Mouse (Mus musculus) gastrocnemius, adult 8-10 months (tissue): Measurements from ENCODE around the gene Vamp3. TPM values are rescaled to one million over a fixed set of nuclear protein-coding genes. Genes with fewer than 3 reads are reported as not detected.

Source experiments
- DNase-seq, 2 experiments: peaks; one replicate each; pipeline ENCODE4 v3.0.0; 2022; ENCODE audit warnings: low spot score in 2 of 2
- total RNA-seq, 4 experiments: library from RNA; stranded (reverse); gene quantifications; 2 replicates each; pipeline ENCODE4 v1.2.4; 2022

Gene Vamp3
- 10 to 100 TPM; 51.9 to 60.7 (median 57.1) TPM for total RNA-seq

DNA sequence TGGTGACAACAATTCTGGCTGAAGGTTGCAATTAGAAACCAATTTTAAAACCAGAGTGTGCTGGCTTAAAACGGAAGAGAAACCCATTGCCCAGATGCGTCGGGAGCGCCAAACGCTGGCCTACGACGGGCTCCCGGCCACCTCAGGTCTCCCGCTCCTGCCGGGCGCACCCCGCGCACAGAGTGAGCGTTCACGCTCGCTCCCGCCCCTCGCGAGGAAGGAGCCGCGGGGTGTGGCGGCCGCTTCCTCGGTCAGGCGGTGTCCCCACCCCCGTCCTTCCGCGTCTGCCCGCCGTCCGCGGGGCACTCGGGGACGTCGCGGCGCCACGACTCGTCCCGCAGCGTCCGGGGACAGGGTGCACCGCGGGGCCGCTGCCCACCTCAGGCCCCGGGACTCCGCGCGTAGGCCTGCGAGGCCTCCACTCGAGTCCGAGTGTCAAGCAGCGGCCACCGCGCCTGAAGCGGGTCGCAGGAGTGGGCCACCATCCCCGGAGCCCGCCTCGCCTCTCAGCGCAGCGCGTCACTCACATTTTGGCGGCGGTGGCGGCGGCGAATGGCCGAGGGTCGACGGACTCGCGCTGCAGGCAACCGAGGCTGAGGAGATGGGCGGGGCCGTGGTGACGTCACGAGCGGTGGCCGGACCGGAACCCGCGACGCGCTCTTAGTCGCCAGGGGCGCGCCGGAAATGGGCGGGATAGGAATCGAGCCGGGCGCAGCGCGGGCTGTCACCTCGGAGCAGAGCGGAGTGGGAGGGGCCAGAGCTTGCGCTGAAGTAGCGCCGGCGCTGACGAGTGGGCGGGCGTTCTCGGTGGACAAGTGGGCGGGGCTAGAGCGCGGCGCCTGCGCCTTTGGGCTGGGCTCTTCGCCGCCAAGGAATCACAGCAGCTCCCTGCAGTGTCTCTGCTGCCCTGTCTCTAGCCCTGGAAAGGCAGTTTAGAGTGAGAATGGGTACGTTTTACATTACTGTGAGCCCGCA lies at the start of gene Vamp3:
Gene Vamp3 (minus strand): TSS at position 617 of the 975 bp plus-strand sequence.
- DNase-seq: peak; percentile 97 to 99

DNA sequence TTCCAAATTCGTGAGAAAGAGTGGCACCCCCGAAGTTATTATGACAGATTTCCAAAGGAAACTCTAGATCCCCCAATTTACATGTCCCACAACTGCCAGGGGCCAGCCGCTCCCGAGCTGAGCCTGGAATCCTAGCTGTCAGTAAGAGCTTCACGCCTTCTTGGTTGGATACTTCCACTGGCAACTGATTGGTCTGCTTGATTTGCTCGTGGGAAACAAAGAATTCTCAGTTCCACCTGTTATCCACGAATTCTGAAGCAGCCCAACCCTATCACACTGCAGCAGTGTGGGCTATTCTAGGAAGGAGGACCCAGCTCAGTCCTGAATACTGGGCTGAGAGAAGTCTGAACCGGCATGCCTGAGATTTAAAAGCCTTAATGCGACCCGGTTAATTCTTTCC lies 48.7 kb upstream of the Vamp3 start:
- DNase-seq: no peak

DNA sequence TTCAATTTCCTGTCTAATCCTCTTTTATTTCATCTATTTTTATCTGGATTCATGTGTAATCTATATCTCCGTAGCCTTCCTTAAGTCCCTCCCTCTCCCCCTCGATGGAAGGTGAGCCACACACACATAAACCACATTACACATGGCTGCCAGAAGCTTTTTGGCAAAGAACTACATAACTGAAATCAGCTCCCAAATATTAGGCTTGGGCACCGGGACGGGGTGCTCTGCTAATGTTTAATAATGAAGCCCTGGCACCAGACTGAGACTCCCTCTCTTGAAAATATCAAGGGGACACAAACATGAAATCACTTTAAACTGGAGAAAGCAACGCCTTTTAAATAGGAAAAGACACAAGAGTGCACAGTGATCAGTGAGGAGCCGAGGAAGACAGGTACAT lies 48.1 kb upstream of the Vamp3 start:
- DNase-seq: no peak

DNA sequence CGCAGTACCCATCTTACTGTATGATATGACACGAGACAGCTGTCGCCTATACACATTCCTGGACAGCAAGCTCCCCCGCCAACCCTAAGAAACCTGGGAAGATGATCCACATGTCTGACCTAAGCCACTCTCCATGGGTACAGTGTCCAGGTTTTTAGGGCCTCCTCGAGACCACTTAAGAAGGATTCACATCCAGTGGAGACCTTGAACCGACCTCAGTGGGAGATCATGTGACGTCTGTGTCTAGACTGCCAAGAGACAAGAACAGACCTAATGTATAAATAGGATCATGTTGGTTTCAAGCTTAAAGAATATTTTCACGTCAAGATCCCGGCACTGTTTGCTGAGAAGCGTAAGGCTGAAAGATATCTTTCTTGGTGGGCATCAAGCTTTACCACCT lies 46.4 kb upstream of the Vamp3 start:
- no peak for DNase-seq

DNA sequence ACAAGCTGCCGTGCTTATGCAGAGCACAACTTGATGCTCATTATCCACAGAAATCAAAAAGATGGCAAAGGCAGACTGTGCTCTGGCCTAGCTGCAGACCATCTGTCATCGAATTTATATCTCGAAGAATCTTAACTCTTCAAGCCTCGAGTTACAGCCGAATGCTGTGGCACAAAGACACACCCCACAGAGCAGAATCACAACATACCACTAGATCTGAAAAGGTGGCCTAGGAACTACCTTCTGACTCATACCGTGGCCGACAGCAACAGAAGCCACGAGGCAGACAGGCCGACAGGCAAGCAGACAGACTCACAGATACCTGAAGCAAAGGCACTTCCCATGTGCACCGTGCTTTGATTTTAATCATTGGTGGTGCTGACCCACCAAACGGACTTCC lies 45.9 kb upstream of the Vamp3 start:
- DNase-seq: no peak

DNA sequence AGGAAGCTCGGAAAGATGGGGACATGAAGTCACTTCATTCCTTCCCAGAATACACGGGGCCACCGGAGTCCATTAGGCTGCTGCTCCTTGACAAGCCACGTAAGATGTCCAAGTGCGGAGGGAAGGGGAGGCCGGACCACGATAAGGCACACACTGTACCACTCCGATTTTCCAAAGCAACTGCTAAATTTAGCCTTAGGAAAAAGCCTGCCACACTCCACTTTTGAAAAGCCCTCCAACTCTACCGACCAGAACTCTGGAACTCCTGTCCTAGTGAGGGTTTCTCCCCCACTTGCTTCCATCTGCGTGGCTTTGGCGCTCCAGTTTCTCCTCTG lies 39.3 kb upstream of the Vamp3 start:
- peak in 1 of 2 experiments; percentile 36 for DNase-seq

DNA sequence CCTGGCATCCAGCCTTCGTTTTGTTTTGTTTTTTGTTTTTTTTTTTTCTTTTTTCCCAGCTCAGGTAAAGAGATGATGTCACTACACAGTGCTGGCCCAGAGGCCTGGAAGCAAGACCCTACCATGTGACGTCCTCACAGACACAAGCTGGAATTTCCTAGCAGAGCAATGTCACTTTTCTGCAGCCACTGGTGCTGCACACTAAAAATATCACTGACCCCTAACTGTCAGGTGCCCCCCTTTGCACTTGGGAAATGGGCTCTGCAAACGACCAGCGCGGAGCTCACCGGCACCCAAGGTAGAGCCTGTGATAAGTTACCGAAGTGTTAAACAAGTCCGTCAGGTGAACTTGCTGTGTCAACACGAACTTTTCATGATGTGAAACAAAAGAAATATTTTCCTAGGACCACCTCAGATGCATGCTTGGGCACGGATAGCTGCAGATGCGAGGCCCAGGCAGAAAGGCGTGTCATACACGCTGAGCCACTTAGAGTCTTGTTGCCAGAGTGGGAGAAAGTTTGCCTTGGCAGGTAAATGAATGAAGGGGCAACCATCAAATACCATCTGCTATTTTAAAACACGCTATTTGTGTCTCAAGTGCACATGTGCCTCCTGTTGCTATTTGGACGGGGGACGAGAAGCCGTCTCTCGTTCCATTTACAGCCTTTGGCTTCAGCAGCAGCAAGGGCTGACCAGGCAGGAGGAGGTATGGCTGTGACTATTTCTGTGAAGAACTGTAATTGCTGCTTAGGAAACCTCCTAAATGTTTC lies 38.8 kb upstream of the Vamp3 start:
- DNase-seq: peak; percentile 17 to 55

DNA sequence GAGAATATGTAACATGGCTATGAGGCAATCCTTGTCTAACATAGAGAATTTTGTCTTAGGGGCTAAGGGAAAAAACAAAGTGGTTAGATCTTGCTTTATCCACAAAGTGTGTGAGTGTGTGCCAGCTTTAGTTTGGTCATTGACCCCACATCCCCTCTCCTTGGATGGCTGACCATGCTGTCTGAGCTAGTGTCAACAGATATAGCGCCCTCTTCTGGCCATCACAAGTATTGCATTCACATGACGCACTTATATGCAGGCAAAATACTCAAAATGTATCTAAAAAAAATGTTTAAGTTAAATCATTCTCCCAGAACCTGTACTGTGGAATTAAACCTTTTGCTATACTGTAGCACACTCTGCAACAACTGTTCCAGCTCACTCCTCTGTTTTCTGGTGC lies 37.4 kb upstream of the Vamp3 start:
- DNase-seq: no peak

DNA sequence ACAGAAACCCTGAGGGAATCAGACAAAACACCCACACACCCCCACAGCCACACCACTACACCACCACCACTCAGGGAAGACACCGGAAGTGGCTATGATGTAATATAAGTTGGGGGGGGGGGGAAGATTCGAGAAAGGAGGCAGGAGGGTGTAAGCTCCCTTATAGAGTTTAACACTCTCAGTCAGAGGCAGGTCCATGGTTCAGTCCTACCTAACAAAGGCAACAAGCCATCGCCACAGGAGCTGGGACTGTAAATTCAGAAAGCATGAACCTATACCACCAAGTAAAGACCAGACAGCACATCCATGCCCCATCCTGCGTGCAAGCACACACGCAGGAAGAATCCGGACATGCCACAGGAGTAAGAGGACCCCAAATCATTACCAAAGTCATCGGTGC lies 31.5 kb upstream of the Vamp3 start, which contains the start of gene Gm13090:
Gene Gm13090 (plus strand): TSS at position 301 of the 400 bp plus-strand sequence.
- no peak for DNase-seq

DNA sequence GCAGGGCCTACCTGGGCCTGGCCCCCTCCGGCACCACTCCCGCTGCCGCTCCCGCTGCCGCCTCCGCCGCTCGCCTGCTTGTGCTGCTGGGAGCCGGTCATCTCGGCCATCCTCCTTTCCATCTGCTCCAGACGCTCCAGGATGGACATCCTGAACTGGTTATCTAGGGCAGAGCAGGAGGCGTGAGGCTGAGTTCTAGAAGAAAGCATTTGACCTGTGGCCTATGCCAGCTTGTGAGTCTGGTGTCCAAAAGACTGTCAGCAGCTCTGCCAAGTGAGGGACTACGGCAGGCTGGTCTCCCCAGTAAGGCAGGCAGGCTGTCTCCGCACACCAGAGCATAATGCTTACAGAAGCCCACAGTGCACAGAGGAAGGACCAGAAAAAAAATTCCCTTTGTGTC lies 31.1 kb upstream of the Vamp3 start:
- DNase-seq: no peak

DNA sequence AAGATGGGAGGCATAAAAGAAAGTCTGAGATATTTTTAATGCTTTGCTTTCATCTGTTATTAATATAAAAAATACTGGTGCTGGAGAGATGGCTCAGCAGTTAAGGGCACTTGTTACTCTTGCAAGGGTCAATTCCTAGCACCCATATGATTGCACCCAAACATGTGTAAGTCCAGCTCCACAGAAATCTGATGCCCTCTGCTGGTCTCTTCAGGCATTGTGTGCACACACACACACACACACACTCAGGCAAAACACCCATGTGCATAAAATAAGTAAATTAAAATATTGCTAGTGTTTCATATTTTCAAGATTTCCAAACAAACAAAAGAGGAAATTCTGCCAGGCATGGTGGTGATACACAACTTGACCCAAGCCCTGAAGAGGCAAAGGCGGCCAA lies 29.6 kb upstream of the Vamp3 start:
- DNase-seq: no peak

DNA sequence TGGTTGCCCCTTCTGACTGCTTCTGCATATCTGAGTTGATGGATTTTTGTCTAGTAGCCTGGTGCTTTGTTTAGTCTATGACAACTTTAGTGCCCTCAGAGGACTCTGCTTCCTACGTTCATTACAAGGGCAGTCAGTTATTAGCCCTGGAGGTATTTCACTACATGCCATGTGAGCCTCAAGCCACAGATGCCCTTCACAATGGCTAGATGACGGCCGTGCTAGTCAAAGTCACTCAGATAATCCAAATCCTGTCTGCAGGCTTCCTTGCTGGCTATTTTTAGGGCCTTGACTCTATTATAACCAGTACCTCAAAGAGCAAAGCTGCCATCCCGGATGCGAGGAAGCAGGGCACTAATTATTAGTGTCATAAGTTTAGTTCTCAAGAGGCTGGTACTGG lies 25.3 kb upstream of the Vamp3 start:
- no peak for DNase-seq

DNA sequence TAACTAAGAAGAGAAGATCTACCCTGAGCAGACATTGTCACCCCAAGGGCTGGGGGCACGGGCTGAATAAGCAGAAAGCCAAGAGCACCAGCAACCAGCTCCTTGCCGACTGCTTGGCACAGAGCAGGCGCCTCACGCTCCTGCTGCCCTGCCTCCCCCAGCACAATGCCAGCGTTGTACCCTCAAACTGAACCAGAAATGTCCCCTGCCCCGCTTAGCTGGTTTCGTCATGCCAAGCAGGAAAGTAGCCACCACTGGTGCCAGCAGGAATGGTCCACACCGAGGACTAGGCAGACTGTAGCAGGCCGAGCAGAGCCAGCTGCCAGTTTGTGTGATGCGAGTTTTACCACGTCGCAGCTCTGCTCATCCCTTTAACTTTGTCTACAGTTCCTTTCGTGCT lies 24.2 kb upstream of the Vamp3 start:
- no peak for DNase-seq

DNA sequence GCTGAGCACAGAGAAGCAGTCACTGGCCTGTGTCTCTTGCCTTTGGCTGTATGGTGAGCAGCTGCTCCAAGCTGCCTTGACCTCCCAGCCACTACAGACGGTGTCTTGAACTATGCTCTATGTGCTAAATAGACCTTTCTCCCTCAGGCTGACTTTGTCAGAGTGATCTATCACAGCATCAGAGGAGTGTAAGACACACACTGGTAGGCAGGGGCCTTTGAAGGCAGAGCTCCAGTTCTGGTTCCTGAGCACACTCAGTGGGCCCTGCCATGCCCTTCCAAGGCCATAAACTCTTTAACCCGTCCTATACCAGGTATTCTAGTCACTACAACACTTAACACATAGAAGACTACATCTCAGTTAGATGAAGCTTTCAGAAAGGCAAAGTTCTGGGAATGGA lies 23.6 kb upstream of the Vamp3 start:
- DNase-seq: no peak

DNA sequence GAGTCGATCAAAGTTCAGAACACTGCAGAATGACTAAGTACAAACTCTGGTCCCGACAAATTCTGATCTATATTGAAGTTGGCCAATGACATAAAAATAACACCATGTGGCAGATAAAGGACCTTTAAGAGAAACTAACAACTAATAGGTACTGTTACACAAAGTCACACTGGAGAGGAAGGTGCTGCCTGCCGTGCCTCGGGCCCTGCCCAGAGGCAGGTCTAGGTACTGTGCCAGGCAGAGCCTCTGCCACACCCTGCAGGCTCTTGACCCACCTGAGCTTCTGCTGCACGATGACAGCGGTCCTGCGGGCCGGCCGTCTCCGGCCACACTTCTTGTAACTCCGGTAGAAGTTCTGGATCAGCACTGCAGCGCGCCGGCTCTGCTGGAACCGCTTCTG lies 17.1 kb upstream of the Vamp3 start:
- no peak for DNase-seq

DNA sequence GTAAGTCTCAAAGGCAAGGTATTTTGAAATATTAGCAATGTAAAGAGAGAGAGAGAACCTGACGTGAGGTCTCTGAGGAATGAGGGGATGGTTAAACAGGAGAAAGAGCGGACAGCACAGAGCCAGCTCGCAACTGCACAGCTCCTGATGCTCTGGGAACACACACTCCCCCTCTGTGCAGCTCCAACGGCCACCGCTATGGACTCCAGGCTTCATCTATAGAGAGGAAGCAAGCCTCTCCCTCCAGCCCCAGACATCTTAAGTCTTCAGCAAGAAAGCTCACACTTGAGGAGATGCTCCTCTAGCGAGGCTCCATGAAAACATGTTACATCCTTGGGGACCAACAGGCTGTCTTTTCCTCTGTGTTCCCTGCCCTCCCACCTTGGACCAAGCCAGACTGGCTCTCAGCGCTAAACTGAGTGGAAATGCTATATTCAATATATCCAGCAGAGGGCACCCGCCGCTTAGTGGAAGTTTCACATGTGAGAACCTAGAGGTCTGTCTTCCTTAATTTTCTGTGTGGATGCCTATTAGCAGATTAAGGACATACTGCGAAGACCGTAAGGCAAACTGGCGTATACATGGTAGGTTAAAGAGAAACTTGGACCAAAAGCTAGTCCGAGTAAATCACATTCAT lies 15.5 kb upstream of the Vamp3 start:
- peak; percentile 40 to 54 for DNase-seq

DNA sequence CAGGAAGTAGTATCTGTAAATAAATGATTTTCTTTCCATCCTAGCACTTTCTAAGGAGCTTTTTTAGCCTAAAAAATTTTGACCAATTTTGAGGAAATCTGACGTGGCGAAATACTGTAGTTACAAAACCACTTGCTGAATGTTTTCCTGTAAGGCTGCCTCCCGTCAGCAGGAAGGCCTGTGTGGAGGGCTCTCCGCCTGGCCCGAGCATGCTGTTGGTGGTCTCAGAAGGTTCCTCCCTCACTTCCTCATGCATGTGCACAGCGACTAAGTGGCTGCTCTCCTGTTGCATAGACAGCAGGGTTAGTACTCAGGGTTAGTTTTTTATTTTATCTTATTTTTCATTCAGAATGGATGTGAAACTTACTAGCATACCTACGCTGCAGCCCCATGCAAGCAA lies 13.2 kb upstream of the Vamp3 start:
- no peak for DNase-seq

DNA sequence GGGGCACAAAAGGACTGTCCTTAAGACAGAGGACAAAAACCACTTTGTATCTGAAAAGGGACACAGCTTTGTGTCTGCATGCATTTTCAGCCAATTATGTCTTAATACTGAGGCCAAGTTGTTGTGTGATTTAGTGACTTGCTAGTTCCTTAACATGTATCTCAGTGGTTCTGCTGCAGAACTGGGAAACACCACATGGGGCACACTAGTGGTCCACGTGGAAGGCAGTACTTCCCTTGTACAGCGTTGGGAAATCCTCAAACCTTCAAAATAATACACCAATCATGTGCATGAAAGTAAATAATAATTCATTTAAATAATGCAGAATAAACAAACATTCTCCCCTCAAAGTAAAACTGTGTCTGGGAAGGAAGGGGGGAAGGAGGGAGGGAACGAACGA lies 11.0 kb upstream of the Vamp3 start:
- no peak for DNase-seq

DNA sequence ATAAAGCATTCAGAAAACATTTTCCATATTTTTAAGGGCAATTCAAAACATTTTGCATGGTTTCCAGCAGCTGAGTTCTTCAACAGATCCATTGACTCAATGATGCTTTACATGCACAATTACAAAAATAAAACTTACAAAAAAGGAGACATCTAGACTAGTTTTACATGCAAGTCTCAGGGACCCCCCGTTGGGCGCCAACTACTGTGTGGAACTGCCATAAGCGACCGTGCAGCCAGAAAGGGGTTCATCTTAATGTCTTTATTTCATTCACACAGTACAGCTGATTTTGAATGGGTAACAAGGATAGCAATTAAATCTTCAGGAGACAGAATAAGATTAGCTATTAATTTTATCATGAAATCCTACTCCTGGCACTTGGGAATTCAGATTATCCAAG lies 1.8 kb upstream of the Vamp3 start:
- no peak for DNase-seq

DNA sequence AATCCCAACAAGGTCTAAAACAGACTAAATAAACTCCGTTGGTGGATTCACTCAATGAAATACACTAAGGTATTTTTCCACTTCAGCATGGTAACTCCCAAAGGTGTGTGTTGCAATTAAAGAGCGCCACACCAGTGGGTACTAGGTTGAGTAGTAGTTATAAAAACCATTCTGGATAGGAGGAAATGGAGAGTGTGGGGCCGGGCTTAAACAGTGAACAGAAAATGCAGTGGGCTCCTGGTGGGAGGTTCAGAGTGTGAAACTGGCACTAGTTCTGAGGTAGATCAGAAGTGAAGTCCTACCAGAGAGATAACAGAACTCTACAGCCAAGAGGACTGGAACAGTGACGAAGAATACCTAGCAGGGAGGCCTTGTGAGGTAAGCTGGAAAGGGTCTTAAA lies 871 bp upstream of the Vamp3 start:
- no peak for DNase-seq

DNA sequence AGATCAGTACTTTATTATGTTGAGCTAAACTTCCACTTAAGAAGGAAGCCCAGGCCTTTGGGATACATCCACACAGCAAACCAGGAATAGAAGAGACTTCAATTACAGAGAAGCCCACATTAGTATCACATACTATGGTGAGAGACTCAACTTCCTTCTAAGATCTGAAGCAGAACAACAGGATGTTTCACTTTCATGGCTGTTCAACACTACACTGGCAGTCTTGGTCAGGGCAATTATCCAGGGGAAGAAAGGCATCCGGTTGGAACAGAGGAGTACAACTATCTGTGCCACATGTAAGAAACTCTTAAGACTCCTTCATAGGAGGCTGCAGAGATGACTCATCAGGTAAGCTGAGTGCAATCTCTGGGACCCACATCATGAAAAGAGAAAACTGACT lies 6.6 kb downstream of the Vamp3 start:
- DNase-seq: no peak

DNA sequence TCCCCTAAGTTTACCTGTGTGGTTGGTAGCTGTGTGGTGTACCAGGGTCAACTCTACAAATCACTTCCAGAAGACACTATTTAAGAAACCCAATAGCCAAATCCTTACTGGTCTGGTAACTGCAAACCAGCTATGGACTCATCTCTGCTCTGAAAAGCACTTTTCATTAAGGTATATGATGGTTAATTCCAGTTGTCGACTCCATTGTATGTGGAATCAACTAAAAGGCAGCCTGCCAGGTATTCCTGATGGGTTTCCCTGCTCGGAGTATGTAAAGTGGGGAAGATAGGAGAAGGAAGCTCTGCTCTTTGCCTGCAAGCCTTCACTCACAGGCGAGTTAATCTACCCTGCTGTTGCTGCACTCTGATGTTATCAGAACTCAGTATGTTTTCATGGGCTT lies 11.2 kb downstream of the Vamp3 start:
- DNase-seq: no peak
